Mouse (Mus musculus): ENCODE data around the gene Ttc37.

The Ttc37 gene

GRCm38 (mm10) chr13:76157508-76157907 lies 59.0 kb downstream of the Ttc37 start:
- DNase-seq (ENCODE audit: low read depth in 1 of 2, low spot score in 2 of 2): no peak

- no peak for DNase-seq (ENCODE audit: low read depth in 1 of 2, low spot score in 2 of 2)
Measured at GRCm38 (mm10) chr13:76160587-76160986, 62.1 kb downstream of the Ttc37 start.

- no peak for DNase-seq (ENCODE audit: low read depth in 1 of 2, low spot score in 2 of 2)
Measured at GRCm38 (mm10) chr13:76174297-76174696, 75.8 kb downstream of the Ttc37 start.

- no peak for DNase-seq (ENCODE audit: low read depth in 1 of 2, low spot score in 2 of 2)
Measured at GRCm38 (mm10) chr13:76178700-76179099, 80.2 kb downstream of the Ttc37 start.

GRCm38 (mm10) chr13:76187651-76188050 lies 89.1 kb downstream of the Ttc37 start:
- no peak for DNase-seq (ENCODE audit: low read depth in 1 of 2, low spot score in 2 of 2)

- DNase-seq (ENCODE audit: low read depth in 1 of 2, low spot score in 2 of 2): no peak
Measured at GRCm38 (mm10) chr13:76189190-76189589, 90.7 kb downstream of the Ttc37 start.

- DNase-seq (ENCODE audit: low read depth in 1 of 2, low spot score in 2 of 2): no peak
Measured at GRCm38 (mm10) chr13:76190273-76190672, 91.7 kb downstream of the Ttc37 start.

GRCm38 (mm10) chr13:76194937-76195336 lies 96.4 kb downstream of the Ttc37 start:
- no peak for DNase-seq (ENCODE audit: low read depth in 1 of 2, low spot score in 2 of 2)

- no peak for DNase-seq (ENCODE audit: low read depth in 1 of 2, low spot score in 2 of 2)
Measured at GRCm38 (mm10) chr13:76195431-76196138, 97.1 kb downstream of the Ttc37 start.

GRCm38 (mm10) chr13:76197297-76197848 lies 98.8 kb downstream of the Ttc37 start:
- DNase-seq (ENCODE audit: low read depth in 1 of 2, low spot score in 2 of 2): no peak

GRCm38 (mm10) chr13:76199943-76200342 lies 101.4 kb downstream of the Ttc37 start:
- no peak for DNase-seq (ENCODE audit: low read depth in 1 of 2, low spot score in 2 of 2)

GRCm38 (mm10) chr13:76214928-76215327 lies 116.4 kb downstream of the Ttc37 start:
- DNase-seq (ENCODE audit: low read depth in 1 of 2, low spot score in 2 of 2): no peak

GRCm38 (mm10) chr13:76215397-76215796 lies 116.9 kb downstream of the Ttc37 start:
- DNase-seq (ENCODE audit: low read depth in 1 of 2, low spot score in 2 of 2): no peak
